Comparison of ENCODE assay signal across 8 mouse cellular contexts in the genomic region with DNA sequence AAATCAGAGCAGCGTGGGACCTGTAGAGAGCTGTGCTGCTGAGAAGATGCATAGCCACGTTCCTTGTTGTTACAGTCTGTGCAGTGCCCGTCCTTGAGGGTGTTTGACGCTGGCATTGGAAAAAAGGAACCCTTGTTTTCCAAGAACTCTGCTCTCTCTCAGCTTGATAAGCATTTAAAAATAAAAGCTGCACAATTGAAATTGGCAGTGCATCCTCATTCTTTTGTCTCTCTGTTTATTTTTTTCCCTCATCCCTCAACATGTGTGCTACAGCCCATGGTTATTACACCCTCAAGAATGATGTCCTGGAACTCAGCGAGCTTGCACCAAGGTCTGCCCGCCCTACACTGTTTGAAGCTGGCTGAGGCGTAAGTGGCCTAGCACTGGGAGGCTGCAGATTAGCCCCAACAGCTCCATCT.
DNase-seq lines count a peak whose midpoint lies in the region; ATAC-seq and TF ChIP-seq lines count a peak whose summit lies in the region.

No protein-coding gene starts in this region.

- H3K4me1 ChIP-seq in testis, adult 2 months (ENCODE audit: control insufficient read depth, insufficient read depth, low read length), result peaks cover 7% of the 10 kb centered on the region

- ATAC-seq in megakaryocyte progenitor cell, adult 5-6 weeks (replicated peaks; ENCODE audit: poor library complexity), result no peak

- no peaks in the 10 kb centered on the region for H3K36me3 ChIP-seq in testis, adult 2 months (ENCODE audit: control insufficient read depth, insufficient read depth, low read length)

- intact Hi-C loops in left cerebral cortex, postnatal 25 days (cut with DNase I), result no loop called here
- intact Hi-C loops in left cerebral cortex, postnatal 4 days (cut with DNase I), result no loop called here

- no peak for TF ChIP-seq CTCF in testis, adult 2 months (IDR thresholded peaks at IDR 0.05; ENCODE audit: control insufficient read depth, insufficient read depth, insufficient replicate concordance, low read depth, low read length)

- no peak for TF ChIP-seq POLR2A in testis, adult 2 months (IDR thresholded peaks at IDR 0.05; ENCODE audit: control insufficient read depth, low read depth, low read length)

- no peaks in the 10 kb centered on the region for H3K27me3 ChIP-seq in testis, adult 2 months (ENCODE audit: control insufficient read depth, insufficient read depth, low read length)

- DNase-seq in left cerebral cortex, postnatal 25 days (ENCODE audit: low spot score in 2 of 2), result peak; percentile 20 to 60
- DNase-seq in left cerebral cortex, postnatal 4 days, result no peak
- peak; percentile 43 for DNase-seq in cerebellum, adult 9-11 months
- peak; percentile 98 for DNase-seq in heart, adult 11 months
- DNase-seq in layer of hippocampus, postnatal 36 days, result peak; percentile 15 to 36
- no peak for DNase-seq in kidney, postnatal 14 days

- no peak overlapping the region for H3K4me3 ChIP-seq in testis, adult 2 months (ENCODE audit: control insufficient read depth, low read depth, low read length)

- H3K27ac ChIP-seq in testis, adult 2 months (ENCODE audit: control insufficient read depth, insufficient read depth, low read depth, low read length), result peak overlapping the region; percentile 84

Comparison
In these comparisons a context has a peak if more than half of its experiments do, and no peak if none do; other contexts are left out.
1. DNase-seq: peak in left cerebral cortex, postnatal 25 days (2 of 2), cerebellum, adult 9-11 months (single experiment), heart, adult 11 months (single experiment) and layer of hippocampus, postnatal 36 days (2 of 2); none in left cerebral cortex, postnatal 4 days (single experiment) and kidney, postnatal 14 days (single experiment).